Mouse (Mus musculus) adrenal gland, postnatal 25 days (tissue): ENCODE measurements at regions not wholly inside any gene's neighbourhood (a gene's known extent, or its start where the extent isn't known, plus 50 kb on each side); places are given as distances from the start of the nearest gene placed in this dataset.

Experiments used
- DNase-seq: peaks from one replicate; pipeline ENCODE4 v3.0.0; 2021; ENCODE audit warnings: mixed read lengths

DNA sequence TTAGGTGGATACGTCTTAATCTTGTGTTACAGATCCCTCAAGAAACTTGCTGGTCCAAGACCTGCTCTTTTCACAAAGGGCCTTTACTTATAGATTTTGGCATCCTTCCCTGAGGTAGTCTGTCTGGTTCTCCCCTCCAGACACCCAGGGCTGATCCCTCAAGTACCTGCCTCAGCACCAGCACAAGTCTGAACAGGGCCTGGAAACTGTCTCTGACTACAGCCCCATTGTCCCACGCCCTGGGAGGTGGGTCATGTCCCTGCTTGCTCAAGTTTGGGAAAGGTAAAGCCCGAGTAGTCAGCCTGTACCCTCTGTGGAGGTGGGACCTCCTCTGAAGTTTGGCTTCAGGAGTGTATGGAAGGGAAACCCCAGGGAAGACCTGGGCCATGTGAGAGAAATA, 323.3 kb downstream of the Gm49356 start:
- no peak for DNase-seq

DNA sequence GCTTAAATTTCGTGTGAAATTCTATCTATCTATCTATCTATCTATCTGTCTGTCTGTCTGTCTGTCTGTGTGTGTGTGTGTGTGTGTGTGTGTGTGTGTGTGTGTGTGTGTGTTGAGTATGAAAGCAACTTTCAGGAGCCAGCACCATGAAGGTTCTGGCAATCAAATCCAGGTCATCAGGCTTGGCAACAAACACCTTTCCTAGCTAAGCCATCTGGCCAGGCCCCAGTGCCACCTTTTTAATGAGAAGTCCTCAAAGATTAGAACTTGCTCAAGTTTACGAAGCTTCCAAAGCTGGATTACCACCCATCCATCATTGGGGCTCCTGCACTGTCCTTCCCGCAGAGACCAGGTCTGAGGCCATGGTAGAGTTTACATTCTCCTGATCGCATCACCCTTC, 325.0 kb downstream of the Gm49356 start:
- DNase-seq = no peak

DNA sequence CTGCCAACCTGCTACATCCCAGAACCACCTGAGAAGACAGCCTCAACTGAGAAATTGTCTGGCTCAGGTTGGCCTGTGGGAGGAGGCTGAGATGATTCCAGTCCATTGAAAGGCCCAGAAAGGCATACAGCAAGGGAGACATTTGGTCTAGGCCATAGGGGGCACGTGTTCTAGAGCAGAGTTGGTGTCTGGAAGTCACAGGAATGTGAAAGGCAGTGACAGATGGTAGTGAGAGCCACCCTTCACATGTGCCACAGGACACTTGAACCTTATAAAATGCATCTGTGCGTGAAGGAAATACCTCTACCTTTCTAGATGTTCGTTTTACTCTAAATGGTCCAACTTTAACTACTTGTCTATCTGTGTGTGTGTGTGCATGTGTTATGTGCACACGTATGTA, 326.1 kb downstream of the Gm49356 start:
- DNase-seq = no peak

DNA sequence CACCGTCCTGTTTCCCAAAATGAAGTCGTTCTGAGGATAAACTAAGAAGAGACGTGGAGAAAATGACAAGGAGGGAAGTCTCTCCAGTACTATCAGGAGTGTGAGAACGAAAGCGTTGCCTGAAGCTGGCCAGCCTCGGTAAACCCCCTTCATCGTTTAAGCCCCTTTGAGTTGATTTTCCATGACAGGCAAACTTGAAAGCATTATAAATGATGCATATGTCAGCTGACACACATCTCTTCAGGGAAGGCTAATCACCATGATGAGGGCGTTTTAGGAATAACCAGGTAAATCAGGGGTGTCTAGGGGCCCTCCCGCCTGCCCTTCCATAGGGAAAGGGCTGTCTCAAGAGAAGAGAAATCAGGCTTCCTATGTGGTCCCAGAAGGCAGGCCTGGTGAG, 328.4 kb downstream of the Gm49356 start:
- no peak for DNase-seq

DNA sequence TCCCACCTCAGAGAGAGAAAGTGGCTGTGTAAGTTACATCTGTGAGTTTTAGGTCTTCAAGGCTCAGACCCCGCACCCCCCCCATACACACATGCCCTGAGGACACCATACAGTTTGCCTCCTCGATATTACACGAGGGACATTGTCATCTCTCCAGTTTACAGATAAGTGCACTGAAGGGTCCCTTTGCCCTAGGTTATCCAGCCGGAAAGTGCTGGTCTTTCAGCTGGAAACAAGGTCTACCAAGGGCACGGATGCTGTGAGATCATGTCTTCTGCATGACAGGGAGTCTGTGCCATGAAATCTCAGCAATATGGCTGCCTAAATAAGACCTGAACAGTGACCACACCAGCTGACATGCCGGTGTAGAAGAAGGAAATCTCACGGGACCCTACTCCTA, 329.8 kb downstream of the Gm49356 start:
- DNase-seq = no peak

DNA sequence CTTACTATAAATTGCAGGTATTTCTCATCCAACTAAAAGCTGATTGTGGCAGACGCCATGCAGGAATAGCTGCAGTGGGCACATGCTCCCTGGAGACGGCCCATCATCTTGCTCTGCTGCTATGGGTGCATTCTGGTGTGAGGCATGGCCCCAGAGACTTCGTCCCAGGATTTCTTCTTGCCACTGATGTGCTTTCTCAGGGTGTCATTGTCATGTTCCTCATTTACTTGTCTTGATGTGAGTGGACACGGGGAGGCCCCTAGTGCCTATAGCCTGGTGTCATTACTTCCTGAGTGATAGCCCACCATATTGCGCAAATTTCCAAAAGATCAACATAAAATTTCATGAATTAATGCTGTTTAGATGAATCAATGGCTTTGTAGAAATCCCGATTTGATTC, 336.5 kb downstream of the Gm49356 start:
- no peak for DNase-seq

DNA sequence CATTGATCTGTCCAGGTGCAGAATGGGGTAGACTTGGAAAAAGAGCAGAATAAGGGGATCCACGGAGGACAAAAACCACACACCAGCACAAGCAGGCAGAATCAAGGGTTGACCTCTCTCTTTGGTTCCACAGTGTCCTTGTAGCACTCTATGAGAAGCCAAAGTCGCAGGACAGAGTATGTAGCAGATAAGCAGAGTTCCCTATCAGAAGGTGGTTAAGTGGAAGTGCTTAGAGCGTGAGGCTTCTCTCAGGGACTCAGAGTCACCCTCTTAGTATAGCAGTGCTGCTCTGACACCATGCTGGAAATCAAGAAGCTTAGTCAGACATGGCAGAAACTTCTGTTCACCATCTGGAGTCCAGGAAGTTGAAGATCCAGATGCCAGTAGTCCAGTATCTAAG, 338.2 kb downstream of the Gm49356 start:
- DNase-seq = no peak

DNA sequence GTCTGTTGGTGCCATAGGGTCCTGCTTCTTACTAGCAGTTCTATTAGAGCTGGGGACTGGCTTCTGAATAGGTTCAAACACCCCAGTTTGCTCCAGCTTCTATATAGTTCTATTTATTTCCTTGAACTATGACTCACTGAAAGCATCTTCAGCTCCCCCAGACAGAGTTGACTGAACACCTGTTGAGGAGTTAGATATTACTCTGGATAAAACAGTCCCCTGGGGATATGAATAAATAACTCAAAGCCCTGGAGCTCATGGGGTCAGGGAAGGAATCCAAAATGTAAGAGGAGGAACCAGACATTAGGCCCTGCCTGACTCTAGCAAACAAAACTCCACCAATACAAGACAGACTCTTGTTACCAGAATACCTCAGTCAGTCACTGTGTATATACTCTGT, 341.4 kb downstream of the Gm49356 start:
- no peak for DNase-seq

DNA sequence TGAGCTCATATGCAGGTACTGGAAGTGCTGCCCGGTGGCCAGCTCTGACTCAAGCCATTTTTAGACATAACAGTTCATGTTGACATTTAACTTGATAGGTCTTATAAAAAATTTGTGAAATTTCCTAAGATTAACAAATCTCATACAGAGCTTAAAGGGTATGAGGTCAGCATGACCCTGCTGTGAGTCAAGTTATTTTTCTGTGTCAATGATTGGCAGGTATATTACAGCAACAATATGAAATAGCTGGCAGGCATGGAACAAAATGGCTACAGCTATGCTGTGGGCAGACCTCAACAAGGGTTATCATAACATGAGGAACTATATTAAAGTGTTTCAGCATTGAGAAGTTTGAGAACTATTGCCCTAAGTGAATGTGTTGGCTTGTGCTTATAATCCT, 342.6 kb downstream of the Gm49356 start:
- no peak for DNase-seq

DNA sequence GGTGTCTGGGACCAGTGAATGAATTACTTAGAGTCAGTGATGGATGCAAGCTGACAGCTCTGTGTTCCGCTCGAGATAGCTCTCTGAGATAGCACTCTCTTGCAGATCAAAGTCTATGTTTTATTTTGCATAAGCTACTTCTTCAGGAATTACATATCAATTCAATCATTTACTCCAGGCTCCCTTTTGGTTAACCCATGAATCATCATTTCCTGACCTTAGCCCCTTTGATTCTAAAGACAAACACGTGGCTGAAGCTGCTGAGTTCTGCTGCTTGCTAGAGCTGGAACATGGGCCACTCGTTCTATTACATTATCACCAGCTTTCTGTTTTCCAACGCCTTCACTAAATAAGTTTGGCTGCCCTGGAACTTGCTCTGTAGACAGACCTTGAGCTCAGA, 343.2 kb downstream of the Gm49356 start:
- no peak for DNase-seq

DNA sequence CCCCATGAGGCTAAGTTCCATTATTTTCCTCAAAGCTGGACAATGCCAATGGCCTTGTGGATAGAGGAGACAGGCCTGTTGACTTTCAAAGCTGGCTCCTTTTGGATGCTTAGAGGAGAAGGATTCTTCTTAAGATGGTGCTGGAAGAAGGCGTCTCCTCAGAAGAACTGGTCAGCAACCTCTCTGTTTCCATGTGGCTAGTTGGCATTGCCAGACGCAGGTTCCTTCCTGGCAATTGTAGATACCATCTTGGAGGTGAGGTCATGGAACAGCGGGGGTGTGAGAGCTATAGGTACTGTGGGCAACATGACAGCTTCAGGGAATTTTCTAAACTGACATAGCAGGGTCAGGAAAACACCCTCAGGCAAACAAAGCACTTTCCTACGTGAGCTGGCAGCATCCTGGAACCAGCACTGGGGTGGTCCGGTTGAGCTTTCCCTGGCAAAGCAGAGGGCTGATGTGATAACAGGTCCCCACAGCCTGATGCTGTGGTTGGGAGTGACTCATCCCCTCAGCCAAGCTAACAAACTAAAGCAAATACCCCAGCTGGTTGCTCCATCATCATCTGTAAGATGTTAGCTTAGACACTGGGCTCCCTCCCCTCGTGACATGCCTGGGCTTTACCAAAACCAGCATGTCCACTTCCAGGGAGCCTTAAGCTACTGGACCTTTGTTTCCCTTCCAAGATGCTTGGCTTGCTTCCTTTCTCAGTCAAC, 348.5 kb downstream of the Gm49356 start:
- DNase-seq = no peak

DNA sequence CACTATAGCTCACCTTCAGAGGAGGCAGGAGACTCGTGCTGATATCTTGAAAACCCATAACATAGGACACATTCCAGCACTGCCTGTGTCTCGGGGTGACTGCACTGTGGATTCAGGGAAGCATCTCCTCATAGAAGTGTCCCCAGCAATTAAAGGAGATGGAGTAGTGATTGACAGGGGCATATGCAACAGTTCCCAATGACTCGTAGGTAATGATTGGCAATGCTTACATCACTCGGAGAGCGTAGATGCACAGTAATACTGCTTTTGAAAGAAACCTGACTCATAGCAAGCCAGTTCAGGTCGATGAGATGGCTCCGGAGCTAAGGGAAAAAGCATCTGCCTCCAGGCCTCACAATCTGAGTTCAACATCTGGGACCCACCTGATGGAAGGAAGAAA, 352.7 kb downstream of the Gm49356 start:
- no peak for DNase-seq

DNA sequence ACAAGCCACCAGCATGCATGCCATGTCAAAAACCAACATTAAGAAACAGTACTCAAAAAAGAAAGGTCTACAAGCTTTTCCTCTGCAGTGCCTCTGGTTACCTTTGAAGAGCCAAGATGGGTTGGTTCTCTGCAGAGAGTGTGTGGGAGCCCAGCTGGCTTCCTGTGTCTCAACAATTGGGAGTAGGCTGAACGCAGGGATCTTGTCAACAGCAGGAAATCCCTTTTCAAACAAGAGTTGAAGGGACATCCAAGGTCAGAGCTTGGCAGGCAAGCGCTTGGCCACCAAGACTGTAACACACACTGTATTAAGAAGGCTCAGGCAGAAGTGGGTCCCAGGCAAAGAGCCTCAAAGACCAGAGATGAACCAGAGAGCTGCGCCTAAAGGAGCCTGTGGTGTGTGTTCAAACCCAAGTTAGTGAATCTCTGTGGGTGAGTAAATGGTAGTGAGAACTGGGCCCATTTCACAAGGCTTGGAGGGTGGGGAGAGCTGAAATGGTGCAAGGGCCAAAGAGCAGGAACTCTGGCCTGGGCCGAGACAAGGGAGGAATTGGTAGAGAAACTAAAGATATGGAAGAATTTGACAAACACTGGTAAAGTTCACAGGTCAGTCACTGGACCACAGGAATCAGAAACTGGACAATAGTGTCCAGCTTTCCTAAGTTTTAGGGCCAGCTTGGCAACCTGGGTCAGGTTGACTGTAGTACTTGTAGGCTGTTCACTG, 357.0 kb downstream of the Gm49356 start:
- peak; percentile 9 for DNase-seq

DNA sequence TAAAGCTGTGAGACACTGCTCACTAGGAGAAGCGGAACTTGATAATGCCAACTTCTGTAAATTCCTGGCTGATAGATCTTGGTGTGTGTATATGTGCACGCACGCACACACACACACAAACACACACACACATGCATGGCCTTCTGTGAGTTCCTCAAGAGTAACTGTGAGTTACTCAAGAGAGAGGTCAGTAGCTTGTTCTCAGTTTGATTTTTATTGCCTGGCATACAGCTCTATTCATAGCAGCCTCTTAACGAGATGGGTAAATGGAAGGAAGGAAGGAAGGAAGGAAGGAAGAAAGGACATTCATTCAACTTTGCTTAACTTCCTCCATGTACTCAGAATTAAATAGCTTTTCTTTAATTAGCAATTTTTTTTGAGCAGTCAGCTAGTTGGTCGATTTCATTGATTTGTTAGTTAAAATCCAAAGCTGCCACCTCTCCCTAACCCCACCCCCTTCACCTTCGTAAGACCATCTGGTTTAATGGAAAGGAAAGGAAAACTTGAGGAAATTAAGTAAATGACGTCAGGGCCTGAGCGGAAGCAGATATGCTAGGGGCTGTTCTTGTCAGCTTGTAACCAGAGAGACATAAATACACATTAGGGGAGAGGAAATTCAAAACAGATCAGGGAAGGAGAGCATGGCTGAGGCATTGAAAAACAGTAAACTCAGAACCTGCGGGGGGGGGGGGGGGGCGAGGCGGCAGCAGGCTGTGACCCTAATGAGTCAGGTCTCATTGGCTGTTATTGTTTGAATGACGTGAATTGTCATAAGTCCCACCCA, 359.6 kb downstream of the Gm49356 start:
- DNase-seq = no peak

DNA sequence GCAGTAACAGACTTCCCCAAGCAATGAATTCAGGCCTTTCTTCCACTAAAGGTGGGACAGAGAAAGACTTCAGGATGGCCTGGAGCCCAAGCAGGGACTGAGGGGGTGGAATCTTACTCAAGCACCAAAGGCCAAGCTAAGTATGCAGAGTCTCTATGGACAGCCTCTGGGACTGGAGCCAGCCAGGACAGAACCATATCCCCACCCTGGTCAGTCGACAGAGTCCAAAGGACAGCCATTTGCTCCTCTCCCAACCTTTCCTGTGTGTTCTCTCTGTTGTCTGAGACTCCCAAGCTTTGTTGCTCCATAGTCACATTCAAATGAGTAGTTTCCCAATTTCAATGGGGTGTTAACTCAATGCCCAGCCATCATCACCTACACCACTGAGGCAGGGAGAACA, 372.3 kb downstream of the Gm49356 start:
- no peak for DNase-seq

DNA sequence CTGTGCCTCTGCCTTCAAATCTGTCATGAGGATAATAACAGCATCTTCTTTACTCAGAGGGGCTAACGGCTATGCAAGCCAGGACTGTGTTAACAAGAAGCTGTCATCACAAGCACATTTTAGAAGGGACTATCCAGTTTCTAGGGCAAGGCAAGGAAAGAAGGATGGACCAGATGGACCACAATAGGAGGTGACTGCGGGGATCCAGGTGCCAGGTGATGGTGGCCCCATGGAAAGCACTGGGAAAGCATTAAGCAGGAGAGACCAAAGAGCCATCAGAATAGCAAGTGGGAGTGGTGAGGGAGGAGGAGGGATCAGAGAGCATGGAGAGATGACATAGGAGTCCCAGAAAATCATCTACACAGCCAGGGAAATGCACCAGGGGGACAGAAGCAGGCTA, 373.3 kb downstream of the Gm49356 start:
- DNase-seq = no peak

DNA sequence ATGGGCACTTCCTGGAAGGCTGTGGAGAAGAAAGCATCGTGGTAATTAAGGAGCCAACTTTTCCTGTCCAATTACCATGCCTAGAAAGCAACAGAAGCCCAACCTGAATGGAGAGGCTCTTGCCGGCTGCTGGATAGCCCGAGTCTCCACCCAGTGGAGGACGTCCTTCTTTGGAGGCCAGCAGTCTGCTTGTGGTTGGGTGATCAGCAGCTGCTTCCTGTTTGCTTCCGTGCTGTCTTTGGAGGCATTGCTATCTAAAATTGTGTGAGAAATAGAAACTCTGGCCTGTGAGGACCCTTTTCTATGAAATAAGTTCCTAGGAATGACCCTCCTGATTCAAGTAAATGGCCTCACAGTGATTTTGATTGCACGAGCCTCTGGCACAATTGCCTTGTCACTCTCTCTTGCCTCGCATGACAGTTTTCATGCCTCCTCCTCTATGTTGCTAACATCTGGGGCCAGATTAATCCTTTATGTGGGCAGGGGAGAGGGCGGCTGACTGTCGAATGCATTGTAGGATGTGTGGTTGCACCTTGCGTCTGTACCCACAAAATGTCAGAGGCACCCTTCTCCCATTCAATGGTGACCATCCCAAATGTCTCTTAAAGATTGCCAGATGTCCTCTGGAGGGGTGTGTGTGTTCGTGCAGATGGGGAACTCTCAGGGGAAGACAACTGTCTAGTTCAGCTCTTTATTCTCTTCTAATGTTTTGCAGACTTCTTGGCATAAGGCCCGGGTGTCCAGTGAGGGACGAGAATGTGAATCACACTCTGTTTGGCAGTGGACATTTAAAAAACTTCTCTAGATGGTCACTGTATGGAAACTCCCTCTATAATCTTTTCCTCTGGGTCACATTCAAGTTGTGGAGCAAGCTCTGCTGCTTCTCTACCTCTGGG, 374.6 kb downstream of the Gm49356 start:
- peak; percentile 61 for DNase-seq
